Mouse (Mus musculus) frontal cortex, postnatal 10 days (tissue): ENCODE measurements around the gene Ackr4.

Experiments
- DNase-seq, 2 experiments: peaks; one replicate each; pipeline ENCODE4 v3.0.0; 2022; ENCODE audit warnings: low spot score in 2 of 2, mixed read lengths in 1 of 2

Ackr4 gene

DNA sequence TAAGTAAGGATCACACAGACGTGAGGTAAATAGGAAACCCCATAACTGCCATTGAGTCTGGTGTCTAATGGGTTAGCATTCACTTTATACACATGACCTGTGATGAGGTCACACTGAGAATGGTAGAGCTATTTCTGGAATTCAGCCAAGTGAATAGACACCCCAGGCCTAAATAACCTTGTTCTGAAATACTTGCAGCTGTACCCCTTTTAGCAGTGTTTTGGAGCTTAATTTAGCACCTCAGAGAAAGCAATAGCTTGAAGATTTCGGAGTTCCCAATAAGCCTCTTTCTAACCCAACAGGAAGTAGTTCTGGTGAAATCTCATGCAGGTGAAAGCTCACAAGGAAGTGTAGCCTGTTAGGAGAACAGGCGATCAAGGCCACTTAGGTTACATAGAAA lies at the start of gene Ackr4:
TSS of gene Ackr4 (minus strand) at position 101 of the 400 bp plus-strand sequence.
- DNase-seq: no peak

DNA sequence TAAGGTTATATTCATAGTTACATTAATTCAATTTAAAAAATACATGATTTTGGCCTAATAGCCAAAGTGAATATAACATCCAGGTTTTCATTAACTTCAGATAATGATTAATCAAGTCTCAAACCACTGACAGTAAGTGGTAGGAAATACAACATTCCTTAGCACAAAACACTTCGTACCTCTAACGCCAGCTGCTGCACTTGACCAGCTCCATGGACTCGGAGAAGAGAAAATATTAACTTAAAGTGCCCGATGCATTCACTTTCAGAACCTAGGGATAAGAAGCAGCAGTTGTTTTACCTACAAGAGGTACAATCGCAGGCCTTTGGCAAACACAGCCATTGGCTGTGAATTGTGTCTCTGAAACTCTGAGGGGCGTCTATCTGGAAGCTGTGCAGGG lies 45.6 kb upstream of the Ackr4 start:
- no peak for DNase-seq

DNA sequence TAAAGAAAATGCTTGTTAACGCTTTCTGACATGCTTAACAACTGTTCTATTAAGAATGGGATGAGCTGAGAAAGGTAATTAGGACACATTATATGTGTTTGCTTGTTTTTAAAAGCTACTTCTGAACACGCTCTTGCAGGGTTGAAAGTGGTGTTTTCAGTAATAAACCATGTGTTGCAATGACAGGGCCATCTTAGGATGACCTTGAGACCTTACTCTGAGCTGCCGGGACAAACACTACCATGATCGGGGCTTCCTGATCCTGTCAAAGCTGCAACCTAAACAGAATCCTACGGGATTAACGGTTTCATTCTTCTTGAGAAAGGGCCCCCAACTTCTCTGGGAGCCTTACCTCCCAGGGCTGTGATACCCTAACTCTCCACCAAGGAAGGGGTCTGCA lies 44.9 kb upstream of the Ackr4 start:
- no peak for DNase-seq

DNA sequence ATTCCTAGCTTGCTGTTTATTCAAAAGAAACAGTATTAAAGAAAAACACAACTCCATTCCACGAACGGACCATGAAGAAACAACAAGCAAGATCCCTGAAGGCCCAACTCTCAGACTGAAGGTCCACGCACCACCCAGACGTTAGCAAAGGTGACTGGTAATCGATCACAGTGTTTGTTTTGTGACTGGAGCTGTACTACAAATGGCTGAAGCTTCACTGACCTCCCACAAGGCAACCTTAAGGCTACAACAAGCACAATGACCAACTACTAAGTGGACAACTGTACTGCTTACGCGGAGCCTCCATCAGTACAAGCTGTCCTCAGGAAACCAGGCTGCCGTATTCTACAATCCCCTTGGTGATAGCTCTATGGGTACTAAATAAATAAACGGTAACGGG lies 43.3 kb upstream of the Ackr4 start:
- no peak for DNase-seq

DNA sequence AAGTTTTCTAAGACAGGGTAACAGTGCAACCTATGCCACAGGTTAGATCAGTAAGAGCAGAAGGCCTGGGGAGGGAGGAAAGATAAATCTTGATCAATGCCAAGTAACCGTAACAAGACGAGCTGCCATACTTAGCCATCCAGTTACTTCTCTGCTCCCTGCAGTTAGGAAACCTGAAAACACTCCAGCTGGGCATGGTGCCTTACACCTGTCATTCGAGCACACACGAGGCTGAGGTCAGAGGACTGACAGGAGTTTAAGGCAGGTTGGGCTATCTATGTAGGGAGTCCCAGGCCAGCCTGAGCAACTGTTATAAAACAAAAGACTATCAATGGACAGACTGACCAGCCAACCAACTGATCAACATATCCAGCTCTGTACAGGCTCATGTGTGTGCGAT lies 39.2 kb upstream of the Ackr4 start:
- no peak for DNase-seq

DNA sequence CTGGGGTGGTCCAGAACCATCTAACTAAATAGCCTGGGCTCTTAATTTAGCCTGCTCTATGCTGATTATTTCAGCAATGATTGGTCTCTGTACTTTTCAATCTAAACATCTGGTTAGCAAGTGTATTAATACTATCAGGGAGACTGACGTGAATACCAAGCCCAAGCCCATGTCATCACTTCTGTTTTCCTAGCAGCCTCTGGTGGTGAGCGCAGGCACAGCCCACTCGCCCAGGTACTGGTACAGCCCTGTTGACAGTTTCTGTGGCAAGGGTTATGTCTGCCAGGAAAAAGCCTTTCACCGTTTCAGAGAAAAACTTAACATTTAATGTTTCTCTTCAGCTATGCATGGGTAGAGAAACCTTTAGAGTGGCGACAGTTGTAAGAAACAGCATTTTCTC lies 37.5 kb upstream of the Ackr4 start:
- DNase-seq: no peak

DNA sequence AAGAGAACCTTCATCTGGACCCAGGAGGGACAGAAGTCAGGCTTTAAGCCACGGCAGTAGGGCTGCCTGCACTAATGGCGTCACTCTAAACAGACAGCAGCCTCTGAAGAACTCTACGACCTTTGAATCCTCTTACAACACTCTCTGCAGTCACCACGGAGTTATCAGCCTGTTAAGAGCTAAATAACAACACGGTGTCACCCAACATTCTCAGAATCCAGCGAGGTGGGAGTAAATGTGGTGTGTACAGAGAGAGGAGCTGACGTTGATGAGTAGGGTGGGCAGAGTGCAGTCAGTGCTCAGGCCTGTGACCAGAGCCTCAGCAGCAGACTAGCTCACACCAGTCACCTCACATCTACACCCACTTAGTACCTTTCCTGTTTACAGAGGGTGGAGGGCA lies 34.4 kb upstream of the Ackr4 start:
- DNase-seq: no peak

DNA sequence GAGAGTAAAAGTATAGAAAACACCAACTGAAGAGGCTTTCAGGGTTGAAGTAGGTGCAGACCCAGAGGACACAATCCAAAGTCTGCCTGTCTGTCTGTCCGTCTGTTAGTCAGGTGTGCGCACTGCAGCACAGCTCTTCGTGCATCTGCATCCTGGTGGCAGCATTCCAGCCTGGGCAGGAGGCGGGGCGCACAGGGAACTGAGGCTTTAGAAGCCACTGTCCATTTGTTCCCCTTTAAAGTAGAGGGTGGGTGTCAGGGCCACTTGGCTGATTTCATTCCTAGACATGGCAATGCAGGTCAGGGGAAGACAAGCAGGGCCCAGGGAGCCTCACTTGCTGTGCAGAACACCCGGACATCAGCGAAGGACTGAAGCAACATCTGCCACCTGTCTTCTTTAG lies 30.6 kb upstream of the Ackr4 start:
- no peak for DNase-seq

DNA sequence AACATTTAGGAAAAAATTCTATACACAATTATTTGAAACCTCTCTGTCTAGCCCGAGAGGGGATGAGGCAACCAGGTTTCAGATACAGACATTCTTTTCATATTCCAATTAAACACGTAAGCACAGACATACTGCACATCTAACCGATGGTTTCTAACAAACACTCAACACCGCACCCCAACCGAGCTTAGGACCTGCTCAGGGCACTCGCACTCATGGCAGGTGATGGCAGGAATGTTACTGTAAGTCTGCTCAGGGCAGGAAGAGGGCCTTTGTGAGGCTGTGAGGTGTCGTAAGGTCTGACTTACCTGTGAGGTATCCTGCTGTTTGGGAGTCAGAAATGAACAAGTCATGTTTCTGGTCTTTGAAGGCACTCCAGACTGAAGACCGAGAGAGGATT lies 29.8 kb upstream of the Ackr4 start:
- no peak for DNase-seq

DNA sequence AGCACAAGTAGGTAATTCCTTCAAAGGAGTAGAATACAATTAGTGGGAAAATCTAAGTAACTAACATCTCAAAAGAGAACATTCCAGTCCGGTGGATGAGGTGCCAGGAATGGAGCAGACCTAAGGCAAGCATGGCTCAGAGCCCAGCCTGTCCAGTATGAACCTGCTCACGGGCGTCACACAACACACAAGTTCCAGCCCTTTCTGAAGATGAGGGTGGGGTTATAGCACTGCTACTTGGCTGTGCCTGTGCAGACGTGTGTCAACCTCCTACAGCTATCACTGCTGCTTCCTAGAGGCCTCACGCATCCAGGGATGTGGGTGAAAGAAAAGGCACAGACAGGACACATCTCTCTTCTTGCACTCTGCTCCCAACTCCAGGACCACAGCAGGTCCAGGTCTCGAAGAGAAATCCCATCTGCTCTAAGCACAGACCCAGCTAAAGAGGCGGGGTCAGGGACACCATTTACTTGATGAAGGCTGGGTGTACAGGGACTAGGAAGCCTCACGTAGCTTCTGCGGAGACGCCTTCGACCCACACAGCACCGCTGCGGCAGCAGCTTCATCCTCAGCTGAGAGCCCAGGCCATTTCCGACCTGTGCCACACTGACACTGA lies 28.5 kb upstream of the Ackr4 start:
- no peak for DNase-seq

DNA sequence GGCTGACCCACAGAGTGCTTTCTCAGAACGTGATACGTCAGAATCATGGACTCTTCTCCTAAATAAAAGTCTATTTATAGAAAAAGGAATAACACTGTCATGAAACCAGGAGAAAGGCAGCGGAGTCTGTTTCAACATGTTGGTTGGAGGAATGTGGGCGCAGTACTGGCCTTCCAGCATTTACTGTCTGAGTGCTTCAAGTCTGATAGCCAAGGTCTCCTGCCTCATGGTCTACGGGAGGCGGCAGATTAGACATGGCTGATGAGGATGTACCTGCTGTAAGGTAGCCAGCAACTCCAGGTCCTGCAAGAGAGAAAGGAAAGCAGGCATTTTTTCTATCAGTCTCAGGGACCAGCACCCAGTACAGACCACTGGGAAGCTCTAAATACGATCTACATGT lies 25.4 kb upstream of the Ackr4 start:
- DNase-seq: no peak

DNA sequence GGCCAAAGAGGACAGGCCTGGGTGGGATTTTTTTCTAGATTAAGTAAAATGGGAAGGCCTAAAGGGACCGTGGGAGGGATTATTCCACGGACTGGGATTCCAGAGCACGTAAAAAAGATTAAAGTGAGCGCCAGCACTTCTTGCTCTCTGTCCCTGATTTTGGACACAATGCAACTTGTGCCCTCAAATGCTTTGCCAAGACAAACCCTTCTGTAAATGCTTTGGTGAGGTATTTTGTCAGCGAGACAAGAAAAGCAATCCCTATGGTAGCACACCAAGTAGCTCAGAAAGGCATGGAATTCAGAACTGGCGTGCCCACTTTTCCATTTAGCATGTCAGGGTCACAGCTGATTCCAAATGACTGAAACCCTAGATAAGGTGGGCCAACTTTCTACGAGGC lies 22.2 kb upstream of the Ackr4 start:
- no peak for DNase-seq

DNA sequence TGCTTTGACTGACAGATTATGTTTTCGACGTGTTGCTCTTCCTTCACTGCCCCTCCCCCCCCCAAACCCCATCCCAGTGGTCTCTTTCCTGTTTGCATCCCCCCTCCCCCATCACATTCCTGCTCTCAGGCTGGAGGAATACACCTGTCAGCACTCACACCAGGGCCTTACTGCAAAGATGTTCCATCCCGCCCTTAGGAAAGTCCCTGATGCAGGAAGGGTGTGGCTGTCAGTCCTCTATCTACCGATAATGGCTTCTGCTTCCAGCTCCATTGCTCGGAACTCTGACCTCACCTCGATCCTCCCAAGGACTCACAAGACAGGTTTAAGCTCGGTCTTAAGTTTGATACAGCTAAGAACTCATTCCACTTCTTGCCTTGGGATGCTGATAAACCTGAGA lies 19.9 kb upstream of the Ackr4 start:
- DNase-seq: no peak

DNA sequence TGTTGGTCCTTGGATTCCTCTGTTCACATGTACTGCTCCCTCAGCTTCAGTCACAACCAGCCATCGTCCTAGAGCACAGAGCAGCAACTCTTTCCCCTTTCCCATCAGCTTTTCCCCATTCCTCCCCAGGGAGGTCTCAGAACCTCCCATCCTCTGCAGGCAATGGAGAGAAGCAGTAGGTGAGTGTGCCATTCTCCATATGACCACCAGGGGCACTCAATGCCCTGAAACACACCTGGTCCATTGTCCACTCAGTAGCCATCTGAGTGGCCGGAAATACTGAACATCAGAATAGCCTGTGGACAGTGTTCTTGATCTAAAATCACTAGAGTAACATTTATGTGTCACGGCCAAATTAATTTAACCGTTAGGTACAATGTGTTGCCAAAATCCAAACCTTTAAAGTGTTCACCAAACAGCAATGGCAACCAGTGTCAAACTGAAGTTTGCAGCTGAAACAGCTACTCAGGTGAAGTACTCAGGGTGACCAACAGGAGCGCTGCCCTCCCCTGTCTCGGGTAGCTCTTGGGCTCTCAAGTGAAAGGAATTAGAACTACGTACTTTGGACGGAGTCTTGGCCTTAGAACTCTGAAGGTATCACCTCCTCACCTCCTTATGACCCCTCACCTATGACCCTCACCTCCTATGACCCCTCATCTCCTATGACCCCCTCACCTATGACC lies 17.7 kb upstream of the Ackr4 start:
- no peak for DNase-seq

DNA sequence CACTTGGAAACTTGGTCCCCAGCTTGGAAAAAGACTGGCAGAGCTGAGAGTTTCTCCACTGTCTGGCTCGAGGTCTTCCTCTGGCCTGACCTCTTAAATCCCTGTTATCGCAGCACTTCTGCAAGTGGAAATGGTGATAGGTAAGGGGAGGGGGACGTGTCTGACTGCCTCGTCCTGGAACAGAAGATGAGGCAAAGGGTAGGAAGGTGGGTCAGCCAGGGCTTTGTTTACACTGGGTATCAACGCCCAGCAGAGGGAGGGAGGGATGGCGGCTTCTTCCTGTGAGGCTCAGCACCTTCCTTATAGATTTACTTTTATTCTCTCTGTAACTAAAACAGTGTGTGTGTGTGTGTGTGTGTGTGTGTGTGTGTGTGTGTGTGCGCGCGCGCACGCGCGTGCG lies 16.1 kb upstream of the Ackr4 start:
- no peak for DNase-seq

DNA sequence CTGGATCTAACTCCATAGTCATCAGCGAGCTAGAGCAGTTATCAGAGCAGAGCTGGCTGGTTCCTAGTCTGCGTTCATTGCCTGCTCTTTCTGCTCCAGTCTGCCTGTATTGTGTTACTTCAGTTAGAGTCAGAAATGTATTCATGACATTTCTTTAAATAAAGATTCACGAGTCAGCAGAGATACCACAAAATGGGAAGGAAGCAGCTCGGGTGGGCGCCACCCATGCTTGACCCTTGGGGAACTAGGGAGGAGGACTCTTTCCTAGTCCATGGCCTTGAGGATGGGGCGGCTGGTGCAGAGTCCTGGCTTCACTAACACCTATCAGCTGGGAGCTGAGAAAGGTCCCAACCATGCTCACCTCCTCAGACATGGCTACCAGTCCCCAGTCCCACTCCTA lies 13.6 kb upstream of the Ackr4 start:
- DNase-seq: no peak

DNA sequence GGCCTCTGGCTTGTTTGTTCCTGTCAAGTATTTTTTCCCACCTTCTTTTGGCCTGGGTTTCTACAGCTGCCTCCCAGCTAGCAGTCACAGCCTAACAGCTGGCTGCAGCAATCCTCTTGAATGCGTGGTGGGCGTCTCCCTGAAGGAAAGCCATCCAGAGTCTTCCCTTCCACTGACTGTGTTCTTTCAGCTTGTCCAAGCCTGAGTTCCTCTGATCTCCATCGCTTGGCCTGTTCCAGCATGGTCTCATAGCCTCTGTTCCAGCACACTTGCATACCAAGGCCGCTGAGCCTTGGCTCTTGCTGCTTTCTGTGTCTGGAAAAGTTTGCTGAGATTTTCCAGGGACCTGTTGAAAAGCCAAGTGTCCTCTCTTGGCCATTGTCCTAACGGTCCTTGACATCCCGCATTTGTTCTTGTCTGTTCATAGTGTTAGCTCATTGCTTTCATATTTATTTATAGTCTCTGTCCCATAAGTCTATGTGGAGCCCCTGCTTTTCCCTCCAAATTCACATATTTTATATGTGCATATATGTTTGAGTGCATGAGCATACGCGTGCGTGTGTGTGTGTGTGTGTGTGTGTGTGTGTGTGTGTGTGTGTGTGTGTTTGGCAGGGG lies 3.5 kb upstream of the Ackr4 start:
- no peak for DNase-seq

DNA sequence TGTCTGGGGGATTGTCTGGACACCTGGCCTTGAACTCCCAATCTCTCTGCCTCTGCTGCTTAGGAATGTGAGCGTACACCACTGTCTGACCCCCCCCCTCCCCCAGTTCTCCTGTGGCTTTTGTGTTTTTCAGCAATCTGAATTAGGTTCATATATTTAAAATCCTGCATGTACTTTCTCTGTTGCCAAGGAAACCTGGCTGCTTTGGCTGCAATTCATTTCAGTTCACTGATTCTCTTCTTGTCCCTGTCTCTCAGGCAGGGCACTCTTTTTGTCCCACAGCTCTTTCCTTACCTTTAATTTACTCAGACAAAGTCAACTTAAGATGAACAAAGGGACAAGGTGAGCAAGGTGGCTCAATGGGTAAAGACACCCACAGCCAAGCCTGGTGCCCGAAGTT lies 1.4 kb upstream of the Ackr4 start:
- DNase-seq: no peak

DNA sequence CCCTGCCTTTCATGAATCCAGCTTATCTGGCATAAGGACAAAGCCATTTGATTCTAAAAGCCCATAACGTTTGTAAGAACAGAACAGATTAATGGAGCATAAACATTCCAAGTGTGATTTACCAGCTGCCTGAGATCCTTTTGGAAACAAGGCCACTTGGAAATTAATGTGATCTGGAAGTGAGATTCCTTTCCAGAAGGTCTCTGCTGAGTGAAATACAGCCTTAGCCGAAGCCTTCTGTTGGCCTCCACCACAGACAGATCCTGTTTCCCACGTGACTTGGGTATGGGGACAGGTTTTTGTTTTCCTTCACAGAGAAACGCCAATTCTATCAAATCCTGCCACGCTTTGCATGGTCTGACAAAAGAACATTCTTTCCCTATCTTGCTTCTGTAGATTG lies 3.1 kb downstream of the Ackr4 start:
- DNase-seq: no peak

DNA sequence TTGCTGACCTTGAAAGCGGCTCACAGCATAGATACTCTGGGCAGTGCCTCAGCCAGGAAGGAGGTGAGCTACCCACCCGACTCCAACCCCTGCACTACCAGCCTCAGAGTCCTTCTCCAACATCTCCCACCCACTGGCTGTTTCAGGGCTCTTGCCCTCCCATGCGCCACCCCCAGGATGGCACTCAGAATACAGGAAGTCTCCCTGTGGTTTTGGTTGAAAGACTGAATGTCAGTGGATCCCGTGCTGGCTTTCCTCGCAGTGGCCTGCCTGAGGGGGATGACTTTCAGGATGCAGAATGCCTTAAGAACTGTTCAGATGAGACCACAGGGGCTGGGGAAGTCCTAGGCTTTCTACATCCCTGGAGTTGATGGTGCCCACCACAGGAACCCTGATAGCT lies 3.6 kb downstream of the Ackr4 start:
- no peak for DNase-seq

DNA sequence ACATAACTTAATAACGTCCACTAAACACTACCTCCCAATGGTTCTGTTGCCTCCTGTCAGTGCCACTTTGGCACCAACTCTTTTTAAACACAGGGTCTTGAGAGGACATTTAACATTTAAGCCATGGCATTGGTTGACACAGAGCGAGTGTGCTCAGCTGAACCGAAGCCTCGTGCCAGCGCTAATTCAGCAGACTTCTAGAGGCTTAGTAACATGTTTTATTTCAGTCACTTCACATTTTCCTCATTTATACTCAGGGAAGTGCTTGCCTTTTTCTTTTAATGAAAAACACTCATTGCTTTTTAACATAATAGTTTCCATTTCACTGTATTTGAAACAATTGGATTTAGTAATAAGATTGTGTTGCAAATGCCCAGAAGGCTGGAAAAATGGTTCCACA lies 17.6 kb downstream of the Ackr4 start:
- DNase-seq: no peak

DNA sequence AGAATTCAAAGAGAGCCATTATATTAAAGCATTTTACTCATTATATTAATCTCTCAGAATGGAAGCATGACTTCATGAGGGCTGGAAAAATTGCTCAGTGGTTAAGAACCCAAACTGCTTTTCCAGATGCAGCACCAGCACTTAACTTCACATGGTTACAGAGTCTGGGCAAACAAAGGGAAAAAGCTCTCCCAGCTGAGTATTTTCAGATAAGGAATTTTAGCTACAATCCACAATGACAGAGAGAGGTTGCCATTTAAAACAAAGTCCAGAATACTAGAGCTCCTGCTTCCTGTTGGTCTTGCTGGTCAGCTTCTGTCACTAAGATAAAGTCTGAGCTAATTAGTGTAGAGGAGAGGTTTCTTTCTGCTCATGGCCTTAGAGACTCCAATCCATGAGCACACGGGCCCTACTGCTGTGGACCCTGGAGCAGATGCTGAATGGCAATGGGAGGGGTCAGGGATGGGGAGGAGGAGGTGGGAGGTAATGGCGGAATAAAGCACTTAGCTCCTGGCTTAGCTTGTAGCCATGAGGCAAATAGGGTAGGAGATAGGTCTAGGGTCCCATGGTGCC lies 18.1 kb downstream of the Ackr4 start:
- DNase-seq: no peak

DNA sequence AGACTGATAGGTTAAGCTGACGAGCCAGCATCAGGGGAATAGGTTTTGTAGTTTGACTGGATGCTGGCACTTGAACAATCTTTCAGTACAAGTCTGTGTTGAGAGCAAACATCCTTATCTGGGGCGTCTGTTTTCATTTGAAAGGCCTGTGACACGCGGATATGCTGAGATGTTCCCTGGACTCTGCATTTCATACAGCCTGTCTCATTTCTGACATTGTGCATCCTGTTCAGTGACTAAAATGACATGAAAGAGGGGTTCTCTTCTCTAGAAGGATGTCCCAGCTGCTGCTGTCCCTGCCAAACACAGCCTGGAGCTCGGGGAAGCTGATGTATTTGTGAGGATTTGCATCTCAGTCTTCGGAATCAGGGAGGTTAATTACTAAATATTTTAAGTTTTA lies 19.3 kb downstream of the Ackr4 start:
- no peak for DNase-seq
